Mouse (Mus musculus) liver, postnatal 0 days (tissue): ENCODE measurements at regions not wholly inside any gene's neighbourhood (a gene's known extent, or its start where the extent isn't known, plus 50 kb on each side); places are given as distances from the start of the nearest gene placed in this dataset.

Experiments
- CTCF ChIP-seq: sonication (generic); IDR thresholded peaks from 2 replicates; pipeline ENCODE4 v1.5.1; 2016; ENCODE audit warnings: antibody characterized with exemption, low read depth
- EP300 ChIP-seq: IDR thresholded peaks from 2 replicates; pipeline ENCODE4 v1.6.1; 2016; ENCODE audit warnings: antibody characterized with exemption, low read depth, mild to moderate bottlenecking

GRCm38 (mm10) chr1:169135542-169135941, 395.7 kb downstream of the Nuf2 start:
- TF ChIP-seq CTCF (no peak), EP300 (no peak)
